Mouse (Mus musculus) lung, postnatal 0 days (tissue): ENCODE measurements around the gene Hoga1.

Source experiments
- CTCF ChIP-seq: IDR thresholded peaks from 2 replicates; pipeline ENCODE4 v1.5.1; 2016; ENCODE audit warnings: antibody characterized with exemption, mild to moderate bottlenecking
- EP300 ChIP-seq: IDR thresholded peaks from 2 replicates; pipeline ENCODE4 v1.6.1; 2016; ENCODE audit warnings: antibody characterized with exemption, mild to moderate bottlenecking, control low read depth

GRCm38 (mm10) chr19:42118596-42118995 is 73.2 kb downstream of the Hoga1 start:
- TF ChIP-seq EP300 (no peak), CTCF (no peak)
